Mouse (Mus musculus): ENCODE results near the gene Serac1.

Gene Serac1

GRCm38 (mm10) chr17:6005246-6005637 lies 74.3 kb downstream of the Serac1 start:
- no peak for DNase-seq (ENCODE audit: low read depth)

GRCm38 (mm10) chr17:6003661-6004060 lies 75.9 kb downstream of the Serac1 start:
- no peak for DNase-seq (ENCODE audit: low read depth)

GRCm38 (mm10) chr17:6002563-6002962 lies 77.0 kb downstream of the Serac1 start:
- no peak for DNase-seq (ENCODE audit: low read depth)

GRCm38 (mm10) chr17:6001836-6002235 lies 77.7 kb downstream of the Serac1 start:
- peak; percentile 24 for DNase-seq (ENCODE audit: low read depth)

GRCm38 (mm10) chr17:6001389-6001788 lies 78.2 kb downstream of the Serac1 start:
- DNase-seq (ENCODE audit: low read depth), result no peak

- no peak for DNase-seq (ENCODE audit: low read depth)
These were observed 78.6 kb downstream of the Serac1 start for GRCm38 (mm10) chr17:6000864-6001319.

- no peak for DNase-seq (ENCODE audit: low read depth)
These were observed 80.5 kb downstream of the Serac1 start for GRCm38 (mm10) chr17:5999039-5999543.

GRCm38 (mm10) chr17:5998235-5998500 lies 81.4 kb downstream of the Serac1 start:
- no peak for DNase-seq (ENCODE audit: low read depth)

GRCm38 (mm10) chr17:5997380-5998234 lies 81.9 kb downstream of the Serac1 start:
- no peak for DNase-seq (ENCODE audit: low read depth)

- no peak for DNase-seq (ENCODE audit: low read depth)
These were observed 83.0 kb downstream of the Serac1 start for GRCm38 (mm10) chr17:5996589-5996988.

GRCm38 (mm10) chr17:5994606-5995005 lies 84.9 kb downstream of the Serac1 start:
- DNase-seq (ENCODE audit: low read depth), result no peak

GRCm38 (mm10) chr17:5993581-5994260 lies 85.8 kb downstream of the Serac1 start:
- DNase-seq (ENCODE audit: low read depth), result no peak

- no peak for DNase-seq (ENCODE audit: low read depth)
These were observed 86.5 kb downstream of the Serac1 start for GRCm38 (mm10) chr17:5992866-5993580.

Measured in naive thymus-derived CD4-positive, alpha-beta T cell, adult 2 months (primary cell).